Mouse (Mus musculus) CD4-positive, CD25-positive, alpha-beta regulatory T cell, adult 2 months (primary cell): ENCODE results near the gene Atp8b4.
"Not testable (repeated sequence)": the region's sequence is repeated elsewhere in the genome, so short reads cannot be mapped to it uniquely, and the experiment has no call there.

Experiments used
- DNase-seq: peaks from one replicate; pipeline ENCODE4 v3.0.0-alpha.2; 2012; ENCODE audit warnings: low read depth, low spot score

Atp8b4 gene

DNA sequence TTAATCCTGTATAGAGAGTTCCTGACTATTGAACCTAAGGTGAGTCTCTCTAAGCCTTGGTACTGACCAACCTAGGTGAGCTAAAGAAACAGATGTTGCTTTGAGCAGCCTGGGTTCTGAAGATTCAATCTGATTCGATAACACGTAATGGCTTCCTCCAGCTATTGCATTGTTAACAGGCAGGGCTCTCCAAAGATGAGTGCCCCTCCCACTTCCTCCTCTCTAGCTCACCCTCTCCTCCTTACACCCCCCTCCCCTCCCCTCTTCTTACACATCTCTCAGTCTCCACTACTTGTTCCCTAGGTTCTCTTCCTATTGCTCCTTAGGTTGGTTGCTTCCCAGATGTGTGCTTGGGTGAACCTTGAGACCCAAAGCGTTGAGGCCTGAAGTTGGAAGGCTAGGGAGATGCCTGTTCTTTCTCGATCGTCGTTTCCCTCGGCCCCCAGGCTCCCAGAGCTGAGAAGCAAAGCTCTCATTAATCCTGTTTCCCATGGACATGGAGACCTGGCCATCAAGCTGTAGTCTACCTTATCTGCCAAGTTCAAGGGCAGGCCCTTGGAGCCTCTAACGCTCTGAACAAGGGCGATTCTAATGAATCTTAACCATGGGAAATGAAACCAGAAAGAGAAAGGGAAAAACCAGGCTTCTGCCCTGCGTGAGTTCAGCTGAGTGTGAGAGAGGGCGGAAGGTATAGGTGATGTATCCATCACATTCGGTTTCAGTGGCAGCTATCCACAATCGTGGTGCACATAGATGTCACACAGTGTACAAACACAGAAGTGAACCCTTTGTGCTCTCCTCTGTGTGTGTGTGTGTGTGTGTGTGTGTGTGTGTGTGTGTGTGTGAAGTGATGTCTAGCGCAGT is 4.4 kb downstream of the Atp8b4 start:
- peak; percentile 71 for DNase-seq

- no peak for DNase-seq
Observed at GRCm38 (mm10) chr2:126495230-126495629, 5.2 kb downstream of the Atp8b4 start.

DNA sequence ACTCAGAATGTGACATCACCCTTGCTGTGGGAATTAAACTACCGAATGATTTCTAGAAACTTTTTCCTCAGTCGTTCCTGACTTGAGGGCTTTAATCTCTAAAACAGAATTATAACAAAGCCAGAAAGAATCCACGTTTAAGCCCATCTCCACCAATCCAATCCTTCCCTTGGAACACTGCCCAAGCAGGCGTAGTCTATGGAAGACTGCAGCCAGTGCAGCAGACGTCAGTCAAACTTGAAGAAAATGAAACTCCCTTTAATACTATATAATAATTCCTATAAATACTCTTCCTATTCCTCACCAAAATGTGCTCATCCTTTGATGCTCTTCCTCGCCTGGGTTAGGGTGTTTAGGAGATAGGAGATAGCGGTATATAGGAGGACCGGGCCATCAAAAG is 7.2 kb downstream of the Atp8b4 start:
- DNase-seq = no peak

- no peak for DNase-seq
Observed at GRCm38 (mm10) chr2:126492713-126493112, 7.8 kb downstream of the Atp8b4 start.

DNA sequence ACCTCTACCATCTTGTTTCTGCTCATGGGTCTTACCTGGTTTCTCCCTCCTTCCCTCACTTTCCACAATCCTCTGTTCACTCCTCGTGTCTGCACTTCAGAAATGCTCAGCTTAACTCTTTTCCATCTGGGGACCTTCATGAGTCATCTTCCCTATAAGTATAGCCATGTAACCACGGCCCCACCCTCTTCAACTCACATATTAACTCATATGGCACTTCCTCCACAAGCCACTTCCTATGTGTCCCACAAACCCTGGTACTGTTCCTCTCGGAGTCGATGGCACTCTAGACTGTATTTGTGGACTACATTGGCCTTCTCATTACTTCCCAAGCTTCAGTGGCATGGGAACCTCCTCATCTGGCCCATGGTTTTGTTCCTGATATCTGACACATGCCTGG is 9.0 kb downstream of the Atp8b4 start:
- DNase-seq = no peak

DNA sequence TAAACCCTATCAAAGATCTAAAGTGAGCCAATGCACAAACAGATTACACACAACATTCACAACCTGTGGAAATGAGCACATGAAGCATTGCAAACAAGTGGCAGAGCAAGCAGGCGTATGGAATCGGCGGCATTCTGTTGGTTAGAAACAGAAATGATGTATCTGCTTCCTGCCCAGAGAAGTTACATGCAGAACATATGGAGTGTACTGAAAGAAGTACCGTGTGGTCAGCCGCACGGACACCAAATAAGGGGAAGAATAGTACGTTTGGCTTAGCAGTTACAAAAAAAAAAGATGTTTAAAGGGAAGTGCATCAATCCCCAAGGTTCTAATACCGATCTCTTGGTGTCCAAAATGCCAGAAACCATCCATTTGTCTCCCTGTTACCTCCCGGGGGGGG is 9.9 kb downstream of the Atp8b4 start:
- DNase-seq = no peak

DNA sequence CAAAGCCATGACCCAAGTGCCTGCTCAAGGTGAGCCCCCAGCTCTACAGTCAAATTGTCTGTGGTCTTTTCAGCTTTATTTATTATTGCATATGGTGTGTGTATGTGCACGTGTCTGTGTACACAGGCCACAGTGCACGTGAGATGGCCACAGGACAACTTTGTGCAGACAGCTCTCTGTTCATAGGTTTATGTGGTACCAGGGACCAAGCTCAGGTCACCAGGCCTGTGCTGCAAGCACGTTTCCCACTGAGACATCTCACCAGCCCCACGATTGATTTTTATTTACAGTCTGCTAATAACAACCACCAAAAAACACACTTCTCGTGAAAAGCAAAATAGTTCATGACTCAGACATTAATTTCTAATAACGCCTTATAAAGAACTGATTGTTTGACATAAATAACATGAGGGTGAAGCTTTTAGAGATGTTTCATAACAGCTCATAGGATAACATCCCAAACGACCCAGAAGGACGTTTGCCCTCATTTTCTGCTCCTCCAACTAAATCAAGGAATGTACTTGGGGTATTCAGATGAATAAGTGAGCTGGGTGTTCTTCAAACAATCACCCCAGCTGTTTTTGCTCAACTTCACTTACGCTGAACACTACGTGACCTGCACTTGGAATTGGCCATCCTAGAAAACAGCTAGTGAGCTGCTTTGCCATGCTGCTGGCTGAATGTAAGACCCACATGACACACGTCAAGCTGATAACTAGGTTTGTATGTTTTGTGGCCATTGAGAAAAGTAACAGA is 15.0 kb downstream of the Atp8b4 start:
- no peak for DNase-seq

GRCm38 (mm10) chr2:126483337-126483736 is 17.1 kb downstream of the Atp8b4 start:
- DNase-seq = peak; percentile 34

GRCm38 (mm10) chr2:126477556-126477955 is 22.9 kb downstream of the Atp8b4 start:
- no peak for DNase-seq

DNA sequence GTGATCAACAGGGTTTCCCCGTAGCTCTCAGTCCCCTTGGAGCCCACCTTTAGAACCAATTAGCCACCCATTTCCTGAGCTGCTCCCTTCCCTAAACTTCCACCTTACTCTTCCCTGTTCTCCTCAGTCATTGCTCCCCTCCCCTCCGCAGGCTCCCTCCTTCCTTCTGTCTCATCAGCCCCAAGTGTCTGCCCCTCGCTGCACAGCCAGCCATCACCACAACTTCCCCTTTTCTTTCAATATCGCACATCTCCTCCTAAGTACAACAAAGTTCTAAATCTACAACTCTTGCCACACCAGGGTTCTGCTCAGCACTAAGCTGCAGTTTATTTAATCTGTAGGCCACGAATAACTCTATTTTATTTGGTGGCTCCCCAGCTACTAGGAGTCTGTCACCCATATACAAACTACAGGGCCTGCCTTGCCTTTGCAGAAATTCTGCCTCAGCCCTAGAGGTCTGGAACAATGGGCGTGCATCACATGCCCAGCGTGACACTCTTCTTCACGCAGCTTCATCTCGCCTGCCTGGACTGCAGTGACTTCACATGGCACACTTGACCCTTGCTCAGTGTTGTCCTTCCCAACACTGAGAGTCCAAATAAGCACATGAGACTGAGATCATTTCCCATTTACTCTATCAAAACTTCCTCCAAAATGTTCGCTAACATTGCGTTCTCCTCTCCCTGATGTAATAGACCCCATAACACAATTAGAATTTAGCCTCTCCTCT is 24.6 kb downstream of the Atp8b4 start:
- DNase-seq = no peak

GRCm38 (mm10) chr2:126474019-126474418 is 26.5 kb downstream of the Atp8b4 start:
- no peak for DNase-seq

DNA sequence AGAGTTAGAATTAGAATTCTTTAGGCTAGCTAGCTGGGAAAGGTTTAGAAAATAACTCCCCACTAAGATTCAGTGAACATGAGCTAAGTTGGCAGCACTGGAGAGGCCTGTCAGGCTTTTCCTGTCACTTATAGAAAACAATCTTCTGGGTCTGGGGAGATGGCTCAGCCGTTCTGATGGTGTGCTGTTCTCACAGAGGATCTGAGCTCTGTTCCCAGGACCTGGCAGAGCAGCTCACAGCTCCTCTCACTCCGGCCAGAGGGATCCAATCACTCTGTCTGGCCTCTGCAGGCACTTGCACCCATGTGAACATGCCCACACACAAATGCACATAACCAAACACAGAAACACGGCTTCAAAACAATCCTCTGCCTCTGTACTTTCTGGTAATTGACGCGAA is 27.6 kb downstream of the Atp8b4 start:
- no peak for DNase-seq

DNA sequence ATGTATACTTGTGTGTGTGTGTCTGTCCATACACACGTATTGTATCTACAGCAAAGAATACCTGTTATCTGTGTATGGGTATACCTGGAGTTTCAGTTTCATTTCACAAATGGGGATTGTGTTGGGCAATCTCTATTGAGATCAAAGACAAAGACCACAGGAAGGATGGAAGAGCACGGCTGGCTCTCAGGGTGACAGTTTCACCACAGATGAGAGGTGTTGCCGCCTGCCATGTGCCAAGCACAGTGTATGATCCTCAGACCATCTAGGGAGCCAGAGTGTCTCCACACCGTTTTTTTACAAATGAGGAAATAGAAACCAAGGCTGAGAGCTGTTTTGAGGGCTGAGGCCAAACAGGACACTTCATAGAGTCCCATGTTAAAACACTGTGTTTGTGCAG is 32.7 kb downstream of the Atp8b4 start:
- DNase-seq = peak; percentile 35

- DNase-seq = no peak
Observed at GRCm38 (mm10) chr2:126466391-126467134, 33.9 kb downstream of the Atp8b4 start.

DNA sequence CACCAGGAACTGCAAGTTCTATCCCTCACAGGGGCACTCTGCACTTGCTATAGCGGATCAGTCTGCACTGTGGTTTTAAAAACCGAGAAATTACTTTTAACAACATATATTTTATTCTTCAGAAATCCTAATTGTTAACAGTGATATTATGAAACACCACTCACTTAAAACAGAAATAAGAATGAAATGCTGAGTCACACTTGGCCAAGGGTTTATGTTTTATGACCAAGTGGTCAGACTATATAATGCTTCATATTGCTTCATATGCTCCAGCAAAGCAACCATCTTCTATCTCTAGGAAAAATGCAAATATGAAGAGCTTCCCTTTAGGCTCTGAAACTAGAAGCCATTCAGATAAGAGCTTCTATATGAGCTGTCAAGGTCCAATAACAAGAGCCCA is 41.8 kb downstream of the Atp8b4 start:
- no peak for DNase-seq

DNA sequence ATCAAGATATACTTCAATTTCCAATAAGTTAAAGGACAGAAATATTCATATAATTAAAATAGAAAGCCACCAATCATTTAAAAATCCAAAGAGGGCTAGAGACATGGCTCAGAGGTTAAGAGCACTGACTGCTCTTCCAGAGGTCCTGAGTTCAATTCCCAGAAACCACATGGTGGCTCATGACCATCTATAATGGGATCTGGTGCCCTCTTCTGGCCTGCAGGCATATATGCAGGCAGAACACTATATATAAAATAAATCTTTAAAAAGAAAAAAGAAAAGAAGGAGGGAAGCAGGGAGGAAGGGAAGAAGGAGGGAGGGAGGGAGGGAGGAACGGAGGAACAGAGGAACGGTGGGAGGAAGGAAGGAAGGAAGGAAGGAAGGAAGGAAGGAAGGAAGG is 42.7 kb downstream of the Atp8b4 start:
- not testable (repeated sequence) for DNase-seq

GRCm38 (mm10) chr2:126450937-126451302 is 49.6 kb downstream of the Atp8b4 start:
- DNase-seq = no peak

DNA sequence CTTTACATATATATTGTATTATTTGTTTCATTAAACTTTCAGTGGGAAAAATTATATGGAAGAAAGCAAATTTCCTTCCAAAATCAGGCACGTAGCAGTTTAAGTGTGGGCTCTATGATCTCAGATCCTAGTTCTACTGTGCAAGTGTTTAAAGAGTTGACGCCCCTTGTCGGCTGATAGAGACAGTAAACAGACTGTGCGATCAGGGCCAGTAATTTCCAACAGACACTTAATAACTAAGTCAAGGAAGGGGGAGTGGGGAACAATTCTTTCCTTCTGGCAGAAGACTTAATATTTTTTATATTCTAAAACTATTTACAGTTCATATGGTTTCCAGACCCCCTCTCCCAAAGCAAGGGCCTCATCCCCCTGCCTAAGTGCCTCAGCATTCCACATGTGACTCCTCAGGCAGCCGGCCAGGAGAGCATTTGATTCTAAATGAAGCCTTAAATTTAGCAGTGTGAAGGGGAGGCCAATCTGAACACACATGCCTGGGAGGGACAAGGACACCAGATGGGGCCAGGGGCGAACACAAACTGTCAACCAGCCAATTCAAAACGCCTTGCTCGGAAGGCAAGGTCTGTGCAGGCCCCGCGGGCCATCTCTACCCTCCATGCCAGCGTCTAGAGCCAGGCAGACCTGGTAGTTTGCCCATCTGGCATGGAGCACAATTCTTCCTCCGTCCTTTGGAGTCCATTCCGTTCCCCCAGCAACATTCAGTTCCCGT is 50.1 kb downstream of the Atp8b4 start:
- DNase-seq = no peak

GRCm38 (mm10) chr2:126445039-126445438 is 55.4 kb downstream of the Atp8b4 start:
- no peak for DNase-seq

GRCm38 (mm10) chr2:126441586-126441985 is 58.9 kb downstream of the Atp8b4 start:
- DNase-seq = no peak

DNA sequence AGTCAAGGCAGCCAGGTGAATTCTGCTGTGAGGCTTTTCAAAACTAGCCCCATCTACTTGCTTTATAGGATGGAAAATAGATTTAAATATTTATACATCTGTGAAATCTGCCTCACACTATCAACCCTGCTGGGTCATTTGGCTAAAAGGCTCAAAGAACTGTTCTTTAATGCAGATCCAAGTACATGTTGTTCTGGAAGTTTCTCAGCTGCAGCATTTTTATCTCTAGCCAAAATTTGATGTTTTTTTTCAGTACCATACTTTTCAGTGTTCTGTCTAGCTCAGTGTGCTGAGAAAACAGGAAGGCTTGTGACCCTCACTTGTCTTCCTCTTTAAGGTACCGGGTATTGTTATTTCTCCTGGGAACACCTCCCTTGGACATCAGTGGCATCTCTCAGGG is 65.8 kb downstream of the Atp8b4 start:
- DNase-seq = no peak
